Mouse (Mus musculus): ENCODE results near the gene Zc3h7b.
A peak's percentile ranks its signal among the peaks of the same experiment; 100 is the strongest.

Zc3h7b gene

DNA sequence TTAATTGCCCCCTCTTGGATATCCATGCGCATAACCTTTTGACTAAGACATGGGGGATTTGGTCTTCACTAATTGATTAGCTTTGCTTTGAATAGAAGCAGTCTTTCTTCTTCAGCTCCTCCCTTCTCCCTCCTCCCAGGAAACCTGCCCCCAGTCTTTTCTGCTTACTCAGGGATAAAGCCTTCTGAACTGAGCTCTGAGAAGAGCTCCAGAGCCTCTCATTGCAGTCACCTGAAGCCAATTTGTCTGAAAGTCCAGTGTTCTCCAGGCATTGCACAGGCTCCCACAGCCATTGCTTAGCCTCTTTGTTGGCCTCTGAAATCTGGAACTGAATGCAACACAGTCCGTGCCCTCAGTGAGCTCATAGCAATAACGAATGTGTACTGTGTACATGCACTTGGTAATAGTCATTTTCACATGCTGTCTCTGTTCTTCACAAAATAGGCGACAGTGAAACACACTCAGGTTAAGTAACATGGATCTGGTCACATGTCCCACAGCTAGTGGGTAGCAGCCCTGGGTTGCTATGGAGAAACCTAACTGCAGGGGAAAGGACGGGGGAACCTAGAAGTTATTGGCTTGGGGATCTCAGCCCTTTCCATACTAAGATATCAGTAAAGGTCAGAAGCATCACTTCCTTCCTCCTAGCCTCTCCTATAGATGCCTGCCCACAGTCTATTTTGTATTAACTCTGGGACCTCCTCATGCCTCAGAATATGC, 69.3 kb downstream of the Zc3h7b start:
- DNase-seq (ENCODE audit: low read depth, low spot score): no peak

DNA sequence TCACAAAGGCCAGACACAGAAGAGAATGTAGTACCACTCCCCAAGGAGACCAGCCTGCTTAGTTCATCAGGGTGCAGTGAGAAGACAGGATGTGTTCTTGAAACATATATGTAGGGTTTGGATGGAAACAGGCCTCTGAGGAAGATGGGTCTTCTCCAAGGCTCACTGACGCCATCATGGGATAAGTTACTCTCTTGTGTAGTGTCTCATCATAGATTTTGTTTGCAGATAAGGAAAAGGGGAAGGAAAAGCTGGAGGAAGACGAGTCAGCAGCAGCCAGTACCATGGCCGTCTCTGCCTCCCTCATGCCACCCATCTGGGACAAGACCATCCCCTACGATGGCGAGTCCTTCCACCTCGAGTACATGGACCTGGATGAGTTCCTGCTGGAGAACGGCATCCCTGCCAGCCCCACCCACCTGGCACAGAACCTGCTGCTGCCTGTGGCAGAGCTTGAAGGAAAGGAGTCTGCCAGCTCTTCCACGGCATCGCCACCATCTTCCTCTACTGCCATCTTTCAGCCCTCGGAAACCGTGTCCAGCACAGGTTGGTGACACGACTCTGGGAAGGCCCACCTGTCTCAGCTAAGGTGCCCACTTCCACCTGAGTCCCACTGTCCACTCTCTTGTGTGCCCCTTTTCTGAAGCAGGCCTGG, 70.0 kb downstream of the Zc3h7b start:
- DNase-seq (ENCODE audit: low read depth, low spot score): no peak

DNA sequence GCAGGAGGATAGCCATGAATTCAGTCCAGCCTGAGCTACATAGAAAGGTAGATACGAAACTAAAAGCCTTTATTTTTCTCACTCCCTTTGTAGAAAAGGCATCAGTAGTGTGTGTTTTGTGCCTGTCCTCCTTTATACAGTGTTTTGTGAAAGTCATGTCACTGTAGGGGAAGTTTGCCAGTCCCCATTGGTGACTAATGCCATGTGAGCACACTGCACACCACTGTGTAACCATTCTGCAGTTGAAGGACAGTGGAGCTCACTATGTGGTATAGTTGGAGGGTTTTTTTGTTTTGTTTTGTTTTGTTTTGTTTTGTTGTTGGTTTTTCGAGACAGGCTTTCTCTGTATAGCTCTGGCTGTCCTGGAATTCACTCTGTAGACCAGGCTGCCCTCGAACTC, 73.5 kb downstream of the Zc3h7b start:
- no peak for DNase-seq (ENCODE audit: low read depth, low spot score)

DNA sequence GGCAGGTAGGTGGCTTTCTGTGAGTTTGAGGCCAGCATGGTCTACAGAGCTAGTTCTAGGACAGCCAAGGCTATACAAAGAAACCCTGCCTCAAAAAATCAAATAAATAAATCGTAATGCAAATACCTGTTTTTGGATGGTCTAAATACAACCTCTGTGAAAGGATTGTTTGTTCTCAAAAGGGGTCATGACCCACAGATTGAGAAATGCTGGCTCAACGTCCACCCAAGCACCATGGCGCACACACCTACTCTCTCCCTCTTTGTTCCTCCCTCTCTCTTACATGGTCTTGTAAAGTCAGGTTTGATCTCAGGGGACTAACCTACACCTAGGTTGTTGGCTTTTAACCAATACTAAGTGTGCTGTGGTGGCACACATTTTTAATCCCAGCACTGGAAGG, 77.8 kb downstream of the Zc3h7b start:
- no peak for DNase-seq (ENCODE audit: low read depth, low spot score)

DNA sequence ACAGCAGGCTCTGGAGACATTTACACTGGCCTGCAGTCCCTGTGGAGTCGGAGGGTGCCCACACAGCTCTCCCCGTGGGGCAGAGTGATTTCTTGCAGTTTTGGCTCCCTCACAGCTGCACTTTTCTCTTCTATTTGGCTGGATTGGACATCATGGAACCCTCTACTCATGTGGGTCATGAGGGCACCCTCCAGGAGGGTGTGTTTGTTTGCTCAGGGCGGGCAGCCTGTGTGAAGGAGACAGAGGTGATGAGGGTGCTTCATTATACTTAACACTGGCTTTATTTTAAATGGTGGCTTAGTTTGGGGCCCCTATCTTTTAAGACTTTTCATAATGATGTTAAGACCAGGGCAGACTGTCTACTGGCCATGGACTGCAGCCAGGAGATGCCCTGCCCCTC, 80.0 kb downstream of the Zc3h7b start:
- DNase-seq (ENCODE audit: low read depth, low spot score): no peak

DNA sequence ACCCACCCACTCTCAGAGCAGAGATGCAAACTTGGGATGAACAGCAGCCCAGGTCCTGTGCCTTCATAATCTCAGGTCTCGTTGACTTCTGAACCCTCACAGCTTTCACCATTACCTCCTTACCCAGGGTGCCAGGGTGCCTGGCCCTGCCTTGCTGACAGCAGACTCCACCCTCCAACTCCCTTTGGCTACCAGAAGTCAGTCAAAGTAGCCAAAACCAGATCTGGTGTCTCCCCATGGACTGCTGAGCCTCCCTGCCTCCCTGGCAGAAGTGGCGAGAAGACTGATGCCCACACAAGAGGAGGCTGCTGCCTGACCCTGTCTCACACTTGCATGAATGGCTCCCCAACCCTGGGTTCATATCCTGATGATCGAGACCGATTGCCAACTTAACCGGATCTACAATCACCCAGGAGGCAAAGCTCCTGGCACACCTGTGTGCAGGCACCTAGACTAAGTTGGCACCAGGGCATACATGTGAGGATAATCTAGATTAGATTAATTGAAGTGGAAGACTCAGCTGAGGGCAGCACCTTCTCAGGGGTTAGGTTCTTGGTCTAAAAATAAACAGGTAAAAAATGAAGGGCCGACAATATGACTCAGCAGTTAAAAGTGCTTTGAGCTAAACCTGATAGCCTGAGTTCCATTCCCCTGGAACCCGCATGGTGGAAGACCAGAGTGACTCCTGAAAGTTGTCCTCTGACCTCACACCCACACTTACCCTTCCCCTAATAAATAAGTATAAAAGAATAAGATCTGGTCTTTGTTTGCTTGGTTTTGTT, 83.8 kb downstream of the Zc3h7b start:
- no peak for DNase-seq (ENCODE audit: low read depth, low spot score)

DNA sequence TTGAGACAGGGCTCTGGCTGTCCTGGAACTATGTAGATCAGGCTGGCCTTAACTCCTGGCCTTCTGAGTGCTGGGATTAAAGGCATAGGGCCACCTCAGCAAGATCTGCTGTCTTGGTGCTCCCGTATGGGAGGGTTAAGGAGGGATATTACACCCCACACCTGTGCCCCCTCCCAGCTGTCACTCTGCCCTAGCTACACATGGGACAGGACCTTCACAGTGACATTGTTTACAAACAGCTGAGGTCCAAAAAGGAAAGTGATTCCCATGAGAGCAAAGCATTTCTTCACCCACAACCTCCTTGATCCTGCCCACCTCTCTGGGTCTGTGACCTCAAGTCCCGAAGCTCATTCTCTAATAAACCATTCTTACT, 84.3 kb downstream of the Zc3h7b start:
- no peak for DNase-seq (ENCODE audit: low read depth, low spot score)

DNA sequence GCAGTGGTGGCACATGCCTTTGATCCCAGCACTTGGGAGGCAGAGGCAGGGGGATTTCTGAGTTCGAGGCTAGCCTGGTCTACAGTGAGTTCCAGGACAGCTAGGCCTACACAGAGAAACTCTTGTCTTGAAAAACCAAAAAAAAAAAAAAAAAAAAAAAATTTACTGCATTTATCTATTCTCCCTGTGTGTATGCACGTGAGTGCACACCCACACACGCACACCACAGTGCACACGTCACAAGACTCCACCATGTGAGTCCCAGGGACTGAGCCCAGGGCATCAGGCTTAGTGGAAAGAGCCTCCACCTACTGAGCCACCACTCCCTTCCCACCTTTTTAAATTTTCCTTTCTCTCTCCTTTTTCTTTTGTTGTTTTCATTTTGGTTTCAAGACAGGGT, 85.7 kb downstream of the Zc3h7b start:
- DNase-seq (ENCODE audit: low read depth, low spot score): no peak

DNA sequence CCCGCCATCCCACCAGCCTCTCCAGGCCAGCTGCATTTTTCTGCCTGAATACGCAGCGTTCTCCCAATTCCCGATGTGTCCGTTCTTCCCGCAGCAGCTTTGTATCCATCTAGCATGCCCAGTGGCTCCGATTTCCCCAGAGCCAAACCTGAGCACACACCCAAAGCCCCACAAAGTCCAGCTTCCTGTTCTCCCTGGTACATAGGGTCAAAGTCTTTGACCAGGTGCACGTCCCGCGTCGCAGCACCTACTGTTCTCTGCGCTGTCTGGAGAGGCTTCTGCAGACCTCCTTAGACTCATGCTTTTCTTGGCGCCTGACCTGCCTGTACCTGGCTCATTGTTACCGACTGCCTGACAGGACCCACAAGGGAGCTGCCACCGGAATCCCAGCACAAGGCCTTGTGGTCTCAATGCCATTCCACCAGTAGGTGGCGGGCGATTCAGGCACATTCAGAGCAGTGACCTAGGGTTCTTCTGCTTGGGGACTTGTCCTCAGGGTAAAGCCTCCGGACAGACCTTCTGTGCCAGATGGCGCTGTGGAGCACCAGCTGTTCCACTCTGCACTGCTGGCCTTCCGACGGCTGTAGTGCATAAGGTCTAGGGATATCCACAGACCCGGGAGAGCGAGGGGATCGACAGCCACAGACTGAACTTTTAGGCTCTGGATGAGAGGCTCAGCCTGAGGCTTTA, 86.4 kb downstream of the Zc3h7b start:
- peak; percentile 88 for DNase-seq (ENCODE audit: low read depth, low spot score)

DNA sequence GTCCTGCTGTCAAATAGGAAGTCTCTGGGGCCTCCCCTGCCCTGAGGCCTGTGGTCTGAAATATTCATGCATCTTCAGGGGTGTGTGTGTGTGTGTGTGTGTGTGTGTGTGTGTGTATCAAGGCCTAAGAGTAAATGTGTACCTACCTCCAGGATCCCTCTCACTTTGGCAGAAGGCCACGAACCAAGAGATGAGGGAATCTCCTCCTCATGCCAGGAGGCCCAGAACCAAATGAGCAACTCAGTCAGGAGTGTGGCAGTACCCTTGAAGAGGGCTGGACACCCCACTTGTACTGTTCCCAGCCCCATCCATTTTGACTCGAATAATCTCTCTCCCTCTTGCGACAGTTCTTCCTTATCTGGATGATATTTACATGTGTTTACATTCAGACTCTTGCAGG, 87.4 kb downstream of the Zc3h7b start:
- no peak for DNase-seq (ENCODE audit: low read depth, low spot score)

DNA sequence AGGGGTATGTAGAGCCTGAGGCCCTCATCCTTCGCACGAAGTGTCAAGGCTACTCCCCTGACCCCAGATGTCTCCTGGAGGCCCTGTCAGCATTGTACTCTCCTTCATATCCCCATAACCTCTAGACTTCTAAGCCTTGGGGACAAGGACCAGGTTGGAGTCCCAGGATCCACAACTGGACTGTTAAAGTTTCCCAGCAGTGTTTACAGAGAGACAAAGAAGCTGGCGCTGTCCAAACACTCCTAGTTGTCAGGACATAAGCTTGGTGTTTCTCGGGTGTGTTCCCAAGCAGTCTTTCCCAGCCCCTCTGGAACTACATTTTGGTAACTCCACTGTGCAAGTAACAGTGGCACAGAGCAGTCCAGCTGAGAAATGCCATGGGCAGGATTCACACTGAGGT, 88.6 kb downstream of the Zc3h7b start:
- DNase-seq (ENCODE audit: low read depth, low spot score): no peak

DNA sequence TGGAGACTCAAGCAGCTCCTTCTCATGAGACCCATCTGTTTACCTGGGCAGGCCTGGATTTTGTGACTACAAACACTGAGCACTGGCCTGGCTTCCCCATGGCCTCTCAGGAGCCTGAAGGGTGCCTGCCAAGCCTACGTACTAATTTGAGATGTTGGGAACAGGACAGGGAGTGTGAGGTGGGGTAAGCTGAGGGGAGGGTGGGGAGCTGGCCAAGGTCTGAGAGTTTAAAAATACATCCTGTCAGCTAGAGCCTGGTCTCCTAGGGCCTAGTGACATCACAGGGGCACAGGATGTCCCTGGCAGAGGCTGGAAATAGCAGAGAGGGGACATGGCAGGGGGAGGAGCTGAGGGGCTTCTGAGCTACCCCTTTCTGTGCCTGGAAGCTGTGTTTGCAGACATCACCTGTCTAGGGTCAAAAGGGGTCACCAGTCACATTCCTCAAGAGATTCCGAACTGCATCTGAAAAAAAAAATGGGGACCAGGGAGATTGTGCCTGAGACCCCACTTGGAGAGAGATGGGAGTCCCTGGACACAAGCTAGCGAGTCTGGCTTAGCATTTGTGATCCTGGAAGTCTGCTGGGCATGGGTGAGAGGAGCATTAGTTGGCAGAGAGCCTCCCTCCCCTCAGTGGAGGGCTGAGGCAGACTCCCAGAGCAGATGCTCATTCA, 89.4 kb downstream of the Zc3h7b start:
- DNase-seq (ENCODE audit: low read depth, low spot score): no peak

DNA sequence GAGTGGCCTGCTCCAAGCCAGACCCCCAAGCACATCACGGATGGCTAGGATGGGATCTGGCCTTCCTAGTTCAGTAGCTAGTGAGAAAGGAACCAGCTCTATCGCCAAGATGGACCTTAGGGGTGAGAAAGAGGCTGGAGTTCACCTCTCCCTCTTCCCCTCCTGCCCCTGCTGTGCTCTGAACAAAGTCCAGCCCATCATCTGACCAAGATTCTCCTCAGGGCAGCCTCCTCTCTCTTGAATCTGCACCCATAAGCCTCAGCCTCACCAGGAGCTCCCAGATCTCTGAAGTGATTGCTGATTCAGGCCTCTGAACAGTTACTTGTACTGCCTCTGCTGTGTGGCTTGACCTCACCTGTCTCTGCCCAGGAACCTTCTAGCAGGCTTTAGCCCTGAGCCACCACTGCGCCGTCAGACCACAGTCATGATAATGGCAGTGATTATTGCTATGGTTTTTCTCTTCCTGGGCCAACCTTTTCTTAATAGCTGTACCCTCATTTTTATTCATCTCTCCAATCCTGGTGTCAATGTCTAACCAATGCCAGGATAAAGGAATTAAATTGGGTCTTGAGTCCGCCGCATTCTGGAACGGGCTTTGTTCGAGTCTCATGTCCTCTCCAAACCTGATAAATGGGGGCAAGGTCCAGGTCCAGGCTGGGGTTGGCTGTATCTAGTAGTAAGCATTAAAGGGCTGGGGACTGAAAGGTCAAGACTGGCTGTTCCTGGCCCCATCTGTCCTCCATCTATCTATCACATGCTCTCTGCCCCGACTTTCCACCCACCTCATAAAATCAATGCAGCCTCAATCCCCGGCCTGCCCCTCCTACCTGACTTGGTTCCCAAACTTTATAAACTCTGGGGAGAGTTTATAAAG, 90.4 kb downstream of the Zc3h7b start:
- DNase-seq (ENCODE audit: low read depth, low spot score): no peak

DNA sequence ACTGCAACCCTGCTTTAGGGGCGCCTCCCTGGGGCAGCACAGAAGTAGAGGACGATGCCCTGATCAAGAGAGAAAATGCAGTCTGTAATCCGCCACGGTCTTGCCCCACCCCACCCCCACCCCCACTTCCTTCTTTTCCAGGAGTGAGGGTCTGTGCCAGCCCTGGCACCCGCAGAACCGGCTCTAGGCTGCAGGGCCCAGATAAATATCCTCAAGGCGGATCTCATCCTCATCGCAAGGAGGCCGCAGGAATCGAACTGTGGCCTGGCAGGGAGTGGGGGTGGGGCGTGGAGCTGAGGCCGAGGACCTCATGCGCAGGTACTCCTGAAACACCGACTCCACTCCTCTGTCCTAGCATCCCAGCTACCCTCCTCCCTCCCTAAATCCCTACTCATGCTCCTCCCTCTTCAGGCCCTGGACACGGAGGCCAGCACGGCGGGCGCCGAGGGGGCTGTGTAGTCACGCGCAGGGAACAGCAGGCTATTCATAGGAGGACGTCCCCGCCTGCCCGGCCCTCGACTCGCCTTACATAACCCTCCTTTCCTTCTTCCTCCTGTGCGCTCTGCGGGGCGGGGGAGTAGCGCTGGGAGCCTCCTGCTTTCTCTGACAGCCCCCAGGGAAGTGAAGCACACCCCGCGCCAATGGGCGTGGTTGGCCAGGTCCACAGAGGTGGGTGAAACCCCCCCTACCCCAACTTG, 91.4 kb downstream of the Zc3h7b start:
- DNase-seq (ENCODE audit: low read depth, low spot score): peak; percentile 56

DNA sequence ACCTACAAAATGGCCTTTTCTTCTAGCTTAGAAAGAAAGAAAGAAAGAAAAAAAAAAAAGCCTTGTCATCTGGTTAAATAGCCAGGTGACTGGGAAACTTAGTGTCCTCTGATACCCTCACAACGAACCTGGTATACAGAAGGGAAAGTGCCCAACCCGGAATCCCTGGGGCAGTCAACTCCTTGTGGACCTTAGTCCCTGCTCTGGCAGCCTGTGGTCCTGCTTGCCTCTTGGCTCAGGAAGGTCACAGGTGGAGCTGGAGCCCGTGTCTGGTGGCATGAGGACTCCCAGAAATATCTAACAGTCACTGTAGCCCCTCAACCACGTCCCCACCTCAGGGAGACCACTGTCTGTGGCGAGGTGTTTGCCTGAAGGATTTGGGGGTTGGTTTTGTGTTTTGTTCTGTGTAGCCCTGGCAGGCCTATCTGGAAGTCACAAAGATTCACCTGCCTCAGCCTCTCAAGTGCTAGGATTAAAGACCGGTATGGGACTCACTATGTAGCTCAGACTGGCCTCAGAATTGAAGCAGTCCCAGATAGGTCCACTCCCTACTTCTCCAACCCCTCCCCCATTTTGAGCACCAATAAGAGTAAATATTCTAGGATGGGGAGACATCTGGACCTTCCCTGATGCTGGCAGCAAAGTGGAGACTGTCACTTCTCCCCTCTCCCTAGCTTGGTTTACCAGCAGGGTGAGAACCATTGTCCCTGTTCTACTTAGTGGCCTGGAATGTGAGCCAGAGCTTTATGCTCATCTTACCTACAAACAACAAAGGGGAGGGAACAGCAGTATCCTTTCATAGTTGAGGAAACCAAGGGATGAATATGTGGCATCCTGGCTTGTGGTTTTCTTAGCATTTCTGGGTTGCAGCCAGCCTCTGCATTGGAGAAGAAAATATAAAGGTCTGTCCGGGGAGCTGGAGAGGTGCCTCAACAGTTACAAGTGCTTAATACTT, 92.4 kb downstream of the Zc3h7b start:
- DNase-seq (ENCODE audit: low read depth, low spot score): no peak

DNA sequence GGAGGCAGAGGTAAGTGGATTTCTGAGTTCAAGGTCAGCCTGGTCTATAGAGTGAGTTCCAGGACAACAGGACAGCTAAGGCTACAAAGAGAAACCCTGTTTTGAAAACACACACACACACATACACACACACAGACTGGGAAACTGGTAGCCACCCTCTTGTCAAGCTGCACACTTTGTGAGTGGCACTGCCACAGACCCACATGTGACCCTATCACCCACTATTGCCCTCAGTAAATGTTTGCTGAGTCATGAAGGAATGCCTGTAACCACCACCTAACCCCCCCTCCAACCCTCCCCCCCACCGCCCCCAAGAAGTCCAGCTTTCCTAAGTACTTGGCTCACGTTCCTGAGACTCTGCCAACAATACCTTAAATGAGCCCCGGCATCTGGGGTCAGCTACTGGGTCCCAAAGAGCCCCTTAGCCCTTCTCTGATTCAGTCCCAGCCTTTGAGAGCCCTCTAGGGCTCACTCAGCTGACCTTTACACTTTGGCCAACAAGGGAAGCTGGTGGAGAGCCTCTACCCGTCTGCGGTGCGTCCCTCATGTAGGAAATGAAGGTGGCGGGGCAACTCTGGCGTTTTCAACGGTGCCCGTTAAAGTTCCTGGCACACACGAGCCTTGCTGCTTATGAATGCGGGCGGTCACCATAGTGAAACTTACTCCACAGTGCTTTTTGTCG, 93.8 kb downstream of the Zc3h7b start:
- DNase-seq (ENCODE audit: low read depth, low spot score): no peak

DNA sequence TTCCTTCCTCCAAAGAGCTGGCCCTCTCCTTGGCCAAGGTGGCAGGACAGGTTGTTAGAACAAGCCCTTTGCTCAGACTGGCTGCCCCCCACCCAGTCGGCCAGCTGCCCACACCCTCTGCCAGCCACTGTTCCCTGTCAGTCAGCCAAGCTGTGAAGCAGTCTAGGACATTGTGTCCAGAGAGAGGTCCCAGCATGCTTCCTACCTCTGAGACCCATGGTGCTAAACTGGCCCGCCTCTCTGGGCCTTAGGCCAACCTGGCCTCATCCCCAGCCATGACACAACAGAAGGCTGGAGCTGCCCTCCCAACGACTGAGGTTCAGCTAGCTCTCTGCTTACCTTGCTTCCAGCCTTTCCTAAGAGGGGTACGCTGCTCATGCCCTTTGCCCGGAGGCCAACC, 94.8 kb downstream of the Zc3h7b start:
- no peak for DNase-seq (ENCODE audit: low read depth, low spot score)

DNA sequence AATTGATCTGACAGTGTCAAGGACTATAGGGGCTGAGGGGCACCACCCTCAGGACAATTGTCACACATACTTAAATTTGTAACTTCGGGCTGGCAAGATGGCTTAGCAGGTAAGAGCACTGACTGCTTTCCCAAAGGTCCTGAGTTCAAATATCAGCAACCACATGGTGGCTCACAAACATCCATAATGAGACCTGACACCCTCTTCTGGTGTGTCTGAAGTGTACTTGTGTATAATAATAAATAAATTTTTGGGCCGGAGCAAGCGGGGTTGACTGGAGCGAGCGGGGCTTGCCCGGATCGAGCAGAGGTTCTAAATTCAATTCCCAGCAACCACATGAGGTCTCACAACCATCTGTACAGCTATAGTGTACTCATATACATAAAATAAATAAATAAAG, 95.4 kb downstream of the Zc3h7b start:
- no peak for DNase-seq (ENCODE audit: low read depth, low spot score)
